Mouse (Mus musculus) cerebellum, adult 2 months (tissue): ENCODE measurements around the gene Gstm4. TPM values are rescaled to one million over a fixed set of nuclear protein-coding genes. Genes with fewer than 3 reads are reported as not detected.
"Not testable (repeated sequence)": the region's sequence is repeated elsewhere in the genome, so short reads cannot be mapped to it uniquely, and the experiment has no call there.

ENCODE experiments used
- DNase-seq, 2 experiments: peaks; one replicate each; pipeline ENCODE4 v3.0.0; 2021
- H3K27ac ChIP-seq: fragments of 200-500 bp; 2 replicates; pipeline ENCODE4 v1.5.1; 2012; ENCODE audit warnings: low read length, control low read depth, inconsistent platforms; ENCODE audit not compliant: insufficient read depth
- H3K27me3 ChIP-seq: fragments of 200-500 bp; 2 replicates; pipeline ENCODE4 v1.6.1; 2012; ENCODE audit warnings: inconsistent platforms, mild to moderate bottlenecking, low read length, moderate library complexity; ENCODE audit not compliant: control insufficient read depth, insufficient read depth
- H3K4me1 ChIP-seq: fragments of 200-500 bp; 2 replicates; pipeline ENCODE4 v1.6.1; 2011; ENCODE audit warnings: low read length; ENCODE audit not compliant: control insufficient read depth, insufficient read depth
- H3K4me3 ChIP-seq: fragments of 200-500 bp; replicated peaks from 2 replicates; pipeline ENCODE3; 2011; ENCODE audit warnings: mild to moderate bottlenecking, low read depth, low read length, control low read depth; ENCODE audit not compliant: insufficient read depth
- CTCF ChIP-seq: fragments of 200-500 bp; IDR thresholded peaks from 2 replicates; pipeline ENCODE4 v1.5.1; 2011; ENCODE audit warnings: low read depth, mild to moderate bottlenecking, control low read depth, low read length, moderate library complexity, borderline replicate concordance; ENCODE audit not compliant: insufficient read depth
- POLR2A ChIP-seq: fragments of 200-500 bp; IDR thresholded peaks from 2 replicates; pipeline ENCODE4 v1.6.1; 2011; ENCODE audit warnings: low read length, control low read depth, borderline replicate concordance; ENCODE audit not compliant: insufficient read depth
- WGBS: fragments of 180-500 bp; shearing (Covaris S2); methylation state at CpG from one replicate; pipeline ENCODE4 v1.1.7; 2018; 5-methylcytosine and 5-hydroxymethylcytosine counted together
- polyA plus RNA-seq: library from polyadenylated mRNA; depleted of rRNA; stranded (reverse); fragments of >200 nt; gene quantifications from 2 replicates; pipeline ENCODE4 v1.2.3, GENCODE M21; 2012; rRNA removed

The Gstm4 gene
- polyA plus RNA-seq, 1 experiment, result 11.8 TPM

DNA sequence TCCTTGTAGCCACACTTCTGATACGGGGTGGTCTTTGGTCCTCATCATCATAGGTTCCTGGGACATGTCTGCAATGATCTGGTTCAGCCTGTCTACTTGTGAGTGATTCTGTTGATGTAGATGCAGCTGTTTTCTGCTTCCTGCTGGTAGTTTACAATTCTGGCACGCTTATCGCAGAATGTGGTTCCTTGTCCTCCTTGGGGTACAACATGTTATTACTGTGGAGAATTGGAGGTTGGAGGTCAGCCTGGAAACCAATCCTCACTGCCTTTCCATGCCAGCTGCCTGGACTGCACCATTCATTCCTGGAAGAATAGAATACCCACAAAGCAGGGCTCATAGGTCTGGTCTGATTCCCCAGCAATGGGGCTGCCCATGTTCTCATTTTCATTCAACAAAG lies 45.2 kb downstream of the Gstm4 start:
- H3K4me1 ChIP-seq, result no peaks in the 10 kb centered on the region
- WGBS, result 71% methylated on average over 3 of the region's 3 CpGs
- no peaks in the 10 kb centered on the region for H3K27me3 ChIP-seq
- no peak overlapping the region for H3K27ac ChIP-seq
- TF ChIP-seq CTCF, result no peak
- no peak for TF ChIP-seq POLR2A
- H3K4me3 ChIP-seq, result no peak overlapping the region
- no peak for DNase-seq

DNA sequence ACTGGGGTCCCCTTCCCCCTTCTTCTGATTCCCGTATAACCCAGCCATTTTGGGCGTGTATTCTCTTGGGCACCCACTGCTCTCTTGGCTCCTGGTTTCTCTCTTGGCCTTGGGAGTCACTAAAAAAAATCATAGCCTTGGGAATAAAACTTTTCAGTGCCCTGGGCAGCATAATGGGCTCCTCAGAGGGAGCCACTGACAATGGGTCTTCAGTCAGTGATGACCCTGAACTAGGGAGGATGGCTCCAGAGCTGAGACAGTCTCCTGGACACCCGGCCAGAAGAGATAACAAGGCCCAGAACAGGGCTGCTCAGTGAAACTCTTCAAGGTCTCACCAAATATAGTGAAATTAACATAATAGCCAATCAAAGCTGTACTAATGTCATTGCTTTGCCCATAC lies 46.1 kb downstream of the Gstm4 start:
- 76% methylated on average over 3 of the region's 3 CpGs for WGBS
- H3K27ac ChIP-seq, result no peak overlapping the region
- no peaks in the 10 kb centered on the region for H3K27me3 ChIP-seq
- no peak for DNase-seq
- TF ChIP-seq POLR2A (no peak), CTCF (no peak)
- no peaks in the 10 kb centered on the region for H3K4me1 ChIP-seq
- H3K4me3 ChIP-seq, result no peak overlapping the region

DNA sequence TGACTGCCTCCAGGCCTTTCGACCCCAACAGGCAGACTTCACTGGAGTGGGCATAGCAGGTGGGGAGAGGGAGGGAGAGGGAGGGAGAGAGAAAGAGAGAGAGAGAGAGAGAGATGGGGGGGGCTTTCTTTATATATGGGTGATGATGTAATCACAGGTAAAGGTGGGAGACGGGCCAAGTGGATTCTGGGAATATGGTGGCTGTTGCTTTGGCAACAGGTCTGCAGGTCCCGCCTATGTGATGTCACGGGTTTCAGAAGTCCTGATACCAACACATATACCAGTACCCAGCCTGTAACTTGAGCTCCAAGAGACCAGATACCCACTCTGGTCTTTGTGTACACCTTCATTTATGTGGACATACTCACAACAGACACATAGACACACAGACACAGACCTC lies 48.1 kb downstream of the Gstm4 start:
- H3K27me3 ChIP-seq, result no peaks in the 10 kb centered on the region
- TF ChIP-seq CTCF (no peak), POLR2A (no peak)
- no peak for DNase-seq
- H3K27ac ChIP-seq, result no peak overlapping the region
- H3K4me1 ChIP-seq, result no peaks in the 10 kb centered on the region
- no peak overlapping the region for H3K4me3 ChIP-seq
- 85% methylated on average over 4 of the region's 4 CpGs for WGBS

GRCm38 (mm10) chr3:107995974-107996373 lies 48.7 kb downstream of the Gstm4 start:
- not testable (repeated sequence) for H3K27me3 ChIP-seq, DNase-seq, H3K4me1 ChIP-seq, H3K4me3 ChIP-seq, H3K27ac ChIP-seq
- 78% methylated on average over 2 of the region's 2 CpGs for WGBS

Other genes starting within 250 kb of the Gstm4 start
- 0.05 TPM in 2 replicates for gene Eps8l3, start 167.7 kb downstream of the Gstm4 start, polyA plus RNA-seq
- 252 and 282 TPM in 2 replicates for gene Gstm5, start 149.1 kb downstream of the Gstm4 start, polyA plus RNA-seq
- 45.9 and 53.9 TPM in 2 replicates for gene Gstm7, start 113.1 kb downstream of the Gstm4 start, polyA plus RNA-seq
- gene Gstm6, start 101.1 kb downstream of the Gstm4 start, polyA plus RNA-seq, result 4.1 and 4.6 TPM in 2 replicates
- gene Gstm3, start 75.6 kb downstream of the Gstm4 start, polyA plus RNA-seq, result not detected in 2 replicates
- 3.9 and 5.7 TPM in 2 replicates for gene Gstm2, start 58.4 kb downstream of the Gstm4 start, polyA plus RNA-seq
- gene Gstm1, start 26.9 kb downstream of the Gstm4 start, polyA plus RNA-seq, result 323 and 346 TPM in 2 replicates
- 135 and 140 TPM in 2 replicates for gene Ampd2, start 41.8 kb upstream of the Gstm4 start, polyA plus RNA-seq
- 0.11 and 0.47 TPM in 2 replicates for gene Gnat2, start 47.9 kb upstream of the Gstm4 start, polyA plus RNA-seq
- gene Gnai3, start 101.3 kb upstream of the Gstm4 start, polyA plus RNA-seq, result 25.6 and 27.4 TPM in 2 replicates
- gene Gpr61, start 110.0 kb upstream of the Gstm4 start, polyA plus RNA-seq, result 6.2 and 6.5 TPM in 2 replicates
- gene Amigo1, start 141.4 kb upstream of the Gstm4 start, polyA plus RNA-seq, result 50.8 and 53.5 TPM in 2 replicates
- 13.1 and 13.8 TPM in 2 replicates for gene Cyb561d1, start 156.3 kb upstream of the Gstm4 start, polyA plus RNA-seq
- 25.9 and 26.9 TPM in 2 replicates for gene Atxn7l2, start 166.0 kb upstream of the Gstm4 start, polyA plus RNA-seq
- 2.4 TPM in 2 replicates for gene Sypl2, start 181.8 kb upstream of the Gstm4 start, polyA plus RNA-seq
- 111 and 112 TPM in 2 replicates for gene Psma5, start 212.0 kb upstream of the Gstm4 start, polyA plus RNA-seq
- 88.7 and 94.4 TPM in 2 replicates for gene Sort1, start 239.2 kb upstream of the Gstm4 start, polyA plus RNA-seq